Mouse (Mus musculus) myocyte (in vitro differentiated cells): ENCODE measurements around the gene Sgpl1.

Experiments
- E2F4 ChIP-seq: IDR thresholded peaks from one replicate; pipeline ENCODE4 v1.6.1; 2011; ENCODE audit warnings: mild to moderate bottlenecking, control low read depth, moderate library complexity; ENCODE audit not compliant: insufficient read depth
- MAX ChIP-seq: IDR thresholded peaks from one replicate; pipeline ENCODE4 v1.6.1; 2011; ENCODE audit warnings: low read depth, mild to moderate bottlenecking, control low read depth
- POLR2A ChIP-seq: IDR thresholded peaks from one replicate; pipeline ENCODE4 v1.6.1; 2011; ENCODE audit warnings: low read depth, mild to moderate bottlenecking, control low read depth, moderate library complexity; ENCODE audit not compliant: insufficient read length

DNA sequence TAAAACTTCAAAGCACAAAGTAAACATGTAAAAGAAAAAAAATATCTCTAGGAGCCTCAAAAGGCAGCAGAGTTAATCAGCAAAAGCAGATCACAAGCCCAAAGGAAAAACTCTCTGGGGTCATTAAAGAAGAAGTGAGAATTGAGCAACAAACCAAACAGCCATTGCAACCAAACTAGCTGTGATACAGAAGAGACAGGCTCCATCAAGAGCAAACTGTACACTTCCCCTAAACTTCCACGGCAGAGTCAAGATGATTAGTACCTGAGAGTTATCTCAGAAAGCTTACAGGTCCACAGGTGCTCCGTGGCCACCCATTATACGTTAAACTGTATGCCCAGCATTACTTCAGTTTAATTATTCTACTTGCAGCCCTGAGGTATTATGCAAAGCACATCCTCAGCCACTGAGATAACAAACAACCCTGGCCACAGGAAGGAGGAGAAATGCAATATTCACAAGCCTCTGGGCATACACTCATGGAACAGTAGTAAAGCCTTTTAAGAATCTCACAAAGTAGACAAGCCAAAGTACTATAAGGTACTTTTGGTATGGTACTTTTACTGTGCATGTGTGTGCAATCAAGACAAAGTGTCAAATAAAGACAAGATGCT lies 12.2 kb downstream of the Sgpl1 start:
- TF ChIP-seq POLR2A, result no peak
- TF ChIP-seq MAX, result no peak
- no peak for TF ChIP-seq E2F4
